Mouse (Mus musculus) left cerebral cortex, adult 9 months (tissue): Measurements from ENCODE around the gene Prox1.

Experiments
- DNase-seq, 2 experiments: peaks; one replicate each; pipeline ENCODE4 v3.0.0; 2022; ENCODE audit warnings: low spot score in 2 of 2

The Prox1 gene

DNA sequence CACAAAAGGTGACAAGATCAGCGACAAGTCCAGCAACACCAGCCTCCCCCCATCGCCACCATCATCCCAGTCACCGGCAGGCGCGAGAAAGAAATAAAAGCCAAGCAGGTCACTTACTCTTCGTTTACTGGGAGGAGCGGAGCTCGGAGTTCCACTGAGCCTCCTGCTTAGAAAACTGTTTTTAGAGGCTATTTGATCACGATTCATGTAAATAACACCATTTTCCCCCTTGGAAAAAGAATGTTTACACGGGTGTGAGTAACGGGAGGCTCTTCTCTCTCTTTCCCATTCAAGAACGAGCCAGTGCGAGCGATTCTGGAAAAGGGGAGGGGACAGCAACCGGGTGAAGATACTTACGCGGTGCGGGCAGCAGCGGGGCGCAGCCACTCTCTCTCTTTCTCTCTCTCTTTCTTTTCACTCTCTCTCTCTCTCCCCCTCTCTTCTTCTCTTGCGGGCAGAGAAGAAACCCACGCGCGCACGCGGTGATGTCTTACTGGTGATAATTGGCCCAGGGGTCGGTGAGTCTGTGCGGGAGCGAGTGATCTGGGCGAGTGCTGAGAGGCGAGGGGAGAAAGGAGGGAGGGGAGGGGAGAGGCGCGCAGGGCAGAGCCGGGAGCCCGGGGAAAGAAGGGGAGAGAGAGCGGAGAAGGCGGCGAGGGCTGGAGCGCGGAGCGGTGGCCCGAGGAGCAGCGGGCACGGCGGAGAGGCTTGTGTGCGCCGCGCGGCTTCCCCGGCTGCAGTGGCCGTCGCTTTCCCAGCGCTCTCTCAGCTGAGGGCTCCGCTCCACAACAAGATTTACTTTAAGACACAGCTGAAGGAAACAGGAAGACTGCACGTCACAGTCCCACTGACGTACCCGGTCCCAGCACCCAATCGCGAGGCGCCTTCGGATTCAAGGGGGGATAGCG is at the start of gene Prox1:
Prox1 (minus strand) TSS at position 804 of the 908 bp plus-strand sequence.
- peak; percentile 19 to 55 for DNase-seq

DNA sequence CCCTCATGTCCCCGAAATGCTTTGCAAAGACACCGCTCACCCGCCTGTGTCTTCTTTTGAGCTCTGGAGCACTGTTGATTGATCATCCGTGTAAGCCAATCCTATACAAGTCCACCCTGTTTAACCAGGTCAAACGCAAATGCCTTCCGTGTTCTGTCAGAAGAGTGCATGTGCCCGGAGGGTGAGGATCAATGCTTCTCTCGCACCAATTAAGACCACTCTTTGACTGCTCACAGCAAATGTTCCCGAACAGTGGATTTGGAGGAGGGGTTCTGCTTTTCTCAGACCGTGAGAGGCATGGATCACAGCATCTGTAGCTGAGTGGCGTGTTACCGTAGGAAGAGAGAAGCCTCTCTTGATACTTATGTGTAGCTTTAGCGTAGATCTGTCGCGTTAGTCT is 46.1 kb upstream of the Prox1 start:
- DNase-seq: no peak

DNA sequence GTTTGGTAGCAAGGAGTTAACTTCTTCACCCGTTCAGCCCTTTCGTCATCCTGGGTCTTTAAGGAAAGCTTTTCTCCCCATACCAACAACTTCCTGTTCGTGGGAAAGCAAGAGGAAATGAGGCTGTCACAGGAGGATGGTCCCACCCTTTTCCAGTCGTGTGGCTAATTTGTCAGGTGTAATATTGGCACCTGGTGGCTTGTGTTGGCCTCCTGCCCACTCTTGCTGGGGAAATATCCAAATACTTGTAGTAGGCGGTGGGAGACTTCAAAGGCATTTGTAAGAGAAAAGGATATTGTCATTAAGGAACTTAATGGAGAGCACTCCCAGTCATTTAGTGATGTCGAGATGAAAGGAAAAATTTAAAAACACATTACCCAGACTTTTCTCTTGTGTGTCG is 44.1 kb upstream of the Prox1 start:
- no peak for DNase-seq

DNA sequence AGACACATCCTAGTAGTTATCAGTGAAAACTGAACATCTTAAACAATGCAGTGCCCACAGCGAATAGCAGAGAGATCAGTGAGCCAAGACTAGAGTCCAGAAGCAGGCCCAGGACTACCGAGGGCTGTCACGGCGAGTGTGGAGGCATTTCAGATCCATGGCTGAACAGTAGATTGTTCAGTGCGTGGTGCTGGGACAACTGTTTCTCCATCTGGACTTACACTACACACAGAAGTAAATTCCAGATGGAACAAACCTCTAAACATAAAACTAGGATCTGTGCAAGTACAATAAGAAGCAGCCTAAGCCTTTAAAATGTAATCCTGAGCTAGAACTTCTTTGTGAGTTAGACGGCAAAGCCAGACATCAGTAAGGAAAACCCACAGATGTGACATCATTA is 42.7 kb upstream of the Prox1 start:
- peak in 1 of 2 experiments; percentile 49 for DNase-seq

DNA sequence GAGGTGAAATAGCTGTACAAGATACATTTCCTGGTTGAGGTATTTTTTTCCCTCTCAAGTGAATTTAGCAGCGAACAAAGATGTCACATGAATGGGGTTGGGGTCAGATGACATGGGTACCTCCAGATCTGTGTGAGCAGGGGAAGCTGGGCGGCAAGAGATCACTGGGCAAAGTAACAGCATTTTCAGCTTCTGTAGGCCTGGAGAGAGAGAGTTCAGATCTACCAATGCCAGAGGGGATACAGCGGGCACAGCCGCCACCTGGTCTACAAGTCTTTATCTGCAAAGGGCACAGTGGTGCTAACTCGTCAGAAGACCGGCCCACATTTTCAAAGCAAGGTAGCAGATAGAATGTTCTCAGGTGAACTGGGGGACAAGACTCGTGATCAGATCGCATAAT is 36.7 kb upstream of the Prox1 start:
- no peak for DNase-seq

DNA sequence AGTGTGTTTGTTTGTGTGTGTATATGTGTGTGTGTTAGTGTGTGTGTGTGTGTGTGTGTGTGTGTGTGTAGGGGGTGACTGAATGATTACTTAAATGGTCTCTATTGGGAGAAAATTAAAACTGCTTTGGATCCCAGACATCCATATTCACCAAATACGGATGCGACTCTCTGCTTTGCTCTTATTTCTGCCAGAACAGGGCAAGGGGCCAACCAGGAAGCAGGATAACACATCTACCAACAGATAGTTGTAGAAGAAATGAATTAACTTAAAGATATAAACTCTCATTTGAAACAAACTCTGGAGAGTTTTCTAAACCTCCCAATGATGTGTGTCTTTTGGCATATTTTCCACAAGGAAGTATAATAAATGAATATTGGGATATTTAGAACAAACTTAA is 35.2 kb upstream of the Prox1 start:
- no peak for DNase-seq

DNA sequence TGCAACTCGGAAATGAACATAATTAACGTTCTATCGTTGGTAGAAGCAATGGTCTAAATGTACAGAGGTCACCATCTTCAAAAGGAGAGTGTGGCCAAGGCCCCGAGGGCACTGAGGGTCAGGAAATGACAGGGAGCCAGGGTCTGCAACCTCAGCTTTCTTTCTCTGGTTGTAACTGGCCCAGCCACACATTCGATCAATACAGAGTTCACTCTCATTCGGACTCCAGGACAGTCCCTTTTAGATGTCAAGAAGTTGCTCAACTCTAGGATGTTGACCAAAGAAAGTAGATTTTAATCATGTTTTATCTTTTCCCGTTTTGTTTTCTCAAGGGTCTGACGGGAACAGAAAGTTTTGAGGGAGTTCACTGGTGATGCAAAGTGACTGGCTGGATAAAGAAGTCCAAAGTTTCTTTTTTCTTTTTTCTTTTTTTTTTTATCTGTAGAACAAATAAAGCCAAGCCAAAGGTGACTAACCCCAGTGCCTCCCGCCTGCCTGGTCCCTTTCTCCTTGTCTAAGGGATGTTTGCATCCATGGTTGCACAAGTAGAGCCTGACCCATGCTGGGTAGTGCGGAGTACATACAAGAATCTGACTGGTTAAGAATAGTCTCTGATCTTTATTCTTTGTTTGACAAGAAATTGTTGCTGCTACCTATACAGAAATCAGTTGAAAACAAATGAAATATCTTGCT is 34.0 kb upstream of the Prox1 start:
- DNase-seq: no peak

DNA sequence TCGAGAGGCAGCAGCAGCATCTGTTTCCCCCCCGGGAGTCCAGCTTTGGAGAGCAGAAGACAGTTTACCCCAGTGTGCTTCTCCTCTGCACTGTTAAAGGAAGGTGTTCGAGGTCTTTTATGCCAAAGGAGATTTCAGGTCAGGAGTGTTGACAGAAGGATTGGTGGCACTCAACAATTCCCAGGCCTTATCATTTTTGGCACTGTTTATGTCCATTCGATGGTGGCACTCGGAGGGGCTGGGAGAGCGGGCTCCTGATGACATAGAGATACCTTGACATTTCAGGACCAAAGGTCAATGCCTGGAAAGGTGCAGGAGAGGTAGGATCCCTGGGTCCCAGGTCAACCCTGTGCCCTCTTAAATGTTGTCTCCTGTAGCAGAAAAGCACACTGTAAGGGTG is 31.2 kb upstream of the Prox1 start:
- no peak for DNase-seq

DNA sequence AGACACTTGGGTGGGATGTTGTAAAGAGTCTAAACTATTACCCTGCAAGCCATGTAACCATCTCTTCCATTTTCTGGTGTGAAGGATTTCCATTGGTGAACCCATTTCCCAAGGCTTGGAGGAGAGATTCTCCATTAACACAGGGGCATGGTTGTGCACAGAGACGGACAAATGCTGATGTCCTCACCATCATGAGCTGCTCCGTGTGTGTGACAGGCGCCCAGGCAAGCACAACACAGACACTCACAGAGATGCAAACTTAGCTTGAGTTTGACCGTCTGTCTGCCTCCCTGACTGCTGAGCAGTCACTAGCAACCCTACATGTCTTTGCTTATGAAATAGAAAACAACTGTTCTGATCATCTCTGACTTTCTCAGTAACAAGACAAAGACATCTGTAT is 30.5 kb upstream of the Prox1 start:
- no peak for DNase-seq

DNA sequence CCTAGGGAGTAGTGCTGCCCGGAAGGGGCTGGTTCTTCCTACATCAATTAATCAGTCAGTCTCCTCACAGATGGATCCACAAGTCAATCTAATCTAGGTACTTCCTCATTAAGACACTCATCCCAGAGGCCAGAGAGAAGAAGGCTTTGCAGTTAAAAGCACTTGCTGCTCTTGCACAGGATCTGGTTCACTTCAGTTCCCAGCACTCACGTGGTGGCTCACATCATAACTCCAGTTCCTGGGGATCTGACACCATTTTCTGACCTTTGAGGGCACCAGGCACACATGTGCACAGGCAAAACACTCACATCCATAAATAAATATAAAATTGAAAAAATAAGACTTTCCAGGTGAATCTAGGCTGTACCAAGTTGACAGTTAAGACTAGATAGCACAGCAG is 27.7 kb upstream of the Prox1 start:
- DNase-seq: no peak

DNA sequence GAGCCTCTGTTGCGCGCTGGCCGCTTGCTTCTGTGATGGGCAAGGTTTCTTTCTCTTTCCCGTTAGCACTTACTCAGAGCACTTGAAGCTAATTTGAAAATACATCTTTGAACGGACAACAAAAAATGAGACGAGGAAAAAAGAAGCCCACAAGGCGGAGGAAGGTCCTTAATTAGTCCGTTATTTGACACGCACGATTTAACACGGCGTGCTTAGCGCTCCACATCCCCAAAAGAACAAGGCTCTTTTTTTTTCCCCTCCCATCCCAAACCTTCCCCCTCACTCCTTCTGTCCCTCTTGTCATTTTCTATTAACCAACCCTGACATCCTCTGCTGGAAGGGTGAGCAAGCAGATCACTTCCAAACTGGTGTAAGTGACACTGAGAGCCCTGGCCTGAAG is 21.5 kb upstream of the Prox1 start:
- DNase-seq: no peak

DNA sequence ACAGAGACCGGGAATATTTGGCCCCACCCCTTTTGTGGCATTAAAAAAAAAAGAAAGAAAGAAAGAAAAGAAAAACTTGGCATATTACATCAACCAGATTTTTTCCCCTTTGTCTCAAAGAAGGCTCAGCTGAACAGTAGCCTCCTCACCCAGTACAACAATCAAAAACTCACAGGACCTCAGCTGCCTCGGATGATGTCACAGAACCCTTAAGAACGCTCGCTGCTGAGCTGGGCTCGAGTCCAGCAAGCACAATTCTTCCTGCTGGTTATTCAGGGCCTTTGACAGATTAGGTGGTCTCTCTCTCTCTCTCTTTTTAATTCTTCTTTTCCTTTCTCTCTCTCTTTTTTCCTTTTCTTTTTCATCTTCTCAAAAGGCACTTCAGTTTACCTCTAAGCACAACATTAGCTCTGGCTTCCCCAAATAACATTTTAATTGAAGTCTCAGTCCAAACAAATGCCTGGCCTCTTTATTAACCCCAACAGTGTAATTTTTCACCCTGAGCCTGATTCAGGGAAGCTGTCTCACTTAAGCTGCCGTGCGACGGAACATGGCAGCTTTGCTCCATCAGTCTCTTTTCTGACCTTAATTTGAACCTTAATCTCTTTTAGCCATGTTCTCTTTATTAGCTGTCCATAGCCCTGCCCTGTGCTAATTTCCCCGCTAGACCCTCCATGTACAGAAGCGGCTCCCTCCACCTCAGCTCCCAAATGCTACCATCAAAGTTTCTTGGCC is 19.9 kb upstream of the Prox1 start:
- no peak for DNase-seq

DNA sequence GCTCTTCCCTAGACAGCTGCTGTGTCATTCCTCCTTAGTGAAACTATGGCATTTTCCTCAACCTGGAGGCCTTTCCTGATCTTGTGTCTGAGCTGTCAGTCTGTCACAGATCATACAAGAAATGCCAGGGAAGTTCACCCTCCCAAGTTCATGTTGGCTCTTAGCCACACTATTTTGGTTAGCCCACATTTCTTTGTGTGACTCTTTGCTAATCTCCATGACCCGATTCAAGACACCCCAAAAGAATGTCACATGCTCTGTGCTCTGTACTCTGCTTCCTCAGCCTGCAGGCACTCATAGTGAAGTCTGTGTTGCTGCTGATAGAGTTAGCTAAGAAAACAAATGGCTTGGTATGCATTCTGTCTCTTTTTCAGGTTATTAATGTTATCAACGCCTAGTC is 18.6 kb upstream of the Prox1 start:
- DNase-seq: no peak

DNA sequence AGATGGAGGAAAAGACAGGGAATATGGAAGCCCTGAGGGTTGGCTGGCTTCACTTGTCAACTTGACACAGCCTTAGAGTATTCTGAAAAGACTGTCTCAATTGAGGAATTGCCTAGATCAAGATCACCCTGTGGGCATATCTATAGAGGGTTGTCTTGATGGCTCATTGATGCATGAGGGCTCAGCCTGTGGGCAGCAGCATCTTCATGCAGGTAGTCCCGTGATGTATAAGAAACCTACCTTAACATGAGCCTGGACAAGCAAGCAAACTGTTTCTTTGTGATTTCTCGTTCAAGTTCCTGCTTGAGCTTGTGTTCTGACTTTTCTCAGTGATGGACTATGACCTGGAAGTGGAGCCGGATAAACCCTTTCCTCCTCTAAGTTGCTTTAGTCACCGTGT is 15.8 kb upstream of the Prox1 start:
- DNase-seq: no peak

DNA sequence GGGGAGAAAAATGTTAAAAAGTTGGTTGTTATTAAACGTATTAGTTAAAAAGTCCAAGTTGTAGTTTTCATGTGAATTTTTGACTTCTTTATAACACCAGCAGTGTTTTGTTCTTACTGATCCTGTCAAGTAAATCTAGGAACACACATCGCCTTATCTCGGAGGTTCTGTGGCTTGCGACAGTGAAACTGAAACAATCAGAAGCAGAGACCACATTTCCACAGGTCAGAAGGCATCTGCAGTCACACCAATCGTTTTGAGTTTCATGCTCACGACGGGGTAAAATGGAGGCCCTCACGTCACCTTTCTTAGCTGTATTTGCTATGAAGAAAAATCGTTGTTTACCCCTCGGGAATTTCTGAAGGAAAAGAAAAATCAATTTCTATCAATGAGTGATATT is 14.8 kb upstream of the Prox1 start:
- no peak for DNase-seq

DNA sequence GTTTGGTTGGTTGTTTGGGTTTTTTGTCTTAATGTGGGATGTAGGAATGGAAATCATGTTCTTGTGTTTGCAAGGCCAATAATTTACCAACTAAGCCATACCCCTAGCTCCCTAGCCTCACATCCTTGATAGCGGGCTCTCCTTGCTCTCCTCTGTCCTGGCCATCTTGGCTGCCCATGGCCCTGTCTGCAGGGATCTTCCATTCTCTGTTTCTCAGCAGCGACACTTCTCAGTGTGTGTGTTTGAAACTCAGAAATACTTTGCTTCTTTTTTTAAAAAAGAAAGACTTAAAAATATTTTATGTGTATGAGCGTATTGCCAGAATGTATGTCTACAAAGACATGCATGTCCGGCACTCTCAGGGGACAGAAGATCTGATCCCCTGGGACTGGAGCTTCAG is 13.1 kb upstream of the Prox1 start:
- DNase-seq: no peak

DNA sequence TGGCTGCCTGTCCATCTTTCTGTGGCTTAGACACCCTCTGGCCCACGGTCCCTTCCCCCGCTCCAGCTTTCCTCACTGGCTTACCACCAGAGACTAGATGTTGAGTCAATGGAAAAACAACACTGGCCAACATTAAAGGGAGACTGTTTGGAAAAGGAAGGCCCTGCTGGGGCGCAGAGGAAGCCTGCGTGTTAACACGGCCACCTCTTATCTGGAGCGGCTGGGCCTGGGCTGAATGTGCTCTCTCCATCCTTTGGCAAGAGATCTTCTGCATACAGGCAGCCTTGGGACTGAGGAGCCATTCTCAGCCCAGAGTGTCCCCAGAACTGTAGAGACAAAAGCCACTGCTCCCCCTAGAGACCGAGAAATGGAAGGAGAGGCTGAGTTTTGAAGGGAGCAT is 11.3 kb upstream of the Prox1 start:
- no peak for DNase-seq

DNA sequence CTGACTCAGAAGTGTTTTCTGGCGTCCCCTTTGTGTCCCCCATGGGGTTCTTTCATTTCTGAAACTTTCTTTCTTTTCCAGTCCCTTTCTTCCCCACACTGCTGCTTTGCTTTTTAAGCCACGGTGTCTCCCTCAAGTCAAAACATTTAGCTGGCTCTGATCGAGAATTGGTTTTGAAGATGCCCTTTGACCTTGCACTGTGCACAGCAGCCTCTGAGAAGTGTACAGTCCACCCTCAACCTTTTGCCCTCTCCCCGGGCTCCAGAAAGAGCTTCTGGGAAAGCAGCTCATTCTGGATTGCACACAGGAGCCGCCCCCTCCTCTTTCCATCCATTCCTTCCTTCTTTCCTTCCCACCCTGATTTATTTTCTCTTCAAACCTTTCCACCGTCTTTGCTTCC is 10.3 kb upstream of the Prox1 start:
- no peak for DNase-seq

DNA sequence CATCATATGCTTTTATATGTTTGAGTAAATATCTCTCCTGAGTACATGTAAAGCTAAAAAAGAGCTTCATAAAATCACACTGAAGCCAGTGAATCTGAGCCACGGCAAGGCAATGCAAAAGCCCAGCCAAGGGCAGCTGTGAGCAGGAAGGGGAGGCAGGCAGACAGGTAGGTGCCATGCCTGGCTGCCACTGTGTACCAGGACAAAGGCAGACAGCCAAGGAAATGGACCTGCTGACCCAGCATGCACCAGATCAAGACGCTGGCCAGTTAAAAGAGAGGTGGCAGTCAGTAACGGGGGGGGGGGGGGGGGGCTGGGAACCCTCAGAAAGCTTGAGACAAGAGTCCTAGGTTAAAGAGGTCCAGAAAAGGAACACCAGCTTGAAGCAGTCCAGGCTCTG is 6.4 kb upstream of the Prox1 start:
- DNase-seq: no peak

DNA sequence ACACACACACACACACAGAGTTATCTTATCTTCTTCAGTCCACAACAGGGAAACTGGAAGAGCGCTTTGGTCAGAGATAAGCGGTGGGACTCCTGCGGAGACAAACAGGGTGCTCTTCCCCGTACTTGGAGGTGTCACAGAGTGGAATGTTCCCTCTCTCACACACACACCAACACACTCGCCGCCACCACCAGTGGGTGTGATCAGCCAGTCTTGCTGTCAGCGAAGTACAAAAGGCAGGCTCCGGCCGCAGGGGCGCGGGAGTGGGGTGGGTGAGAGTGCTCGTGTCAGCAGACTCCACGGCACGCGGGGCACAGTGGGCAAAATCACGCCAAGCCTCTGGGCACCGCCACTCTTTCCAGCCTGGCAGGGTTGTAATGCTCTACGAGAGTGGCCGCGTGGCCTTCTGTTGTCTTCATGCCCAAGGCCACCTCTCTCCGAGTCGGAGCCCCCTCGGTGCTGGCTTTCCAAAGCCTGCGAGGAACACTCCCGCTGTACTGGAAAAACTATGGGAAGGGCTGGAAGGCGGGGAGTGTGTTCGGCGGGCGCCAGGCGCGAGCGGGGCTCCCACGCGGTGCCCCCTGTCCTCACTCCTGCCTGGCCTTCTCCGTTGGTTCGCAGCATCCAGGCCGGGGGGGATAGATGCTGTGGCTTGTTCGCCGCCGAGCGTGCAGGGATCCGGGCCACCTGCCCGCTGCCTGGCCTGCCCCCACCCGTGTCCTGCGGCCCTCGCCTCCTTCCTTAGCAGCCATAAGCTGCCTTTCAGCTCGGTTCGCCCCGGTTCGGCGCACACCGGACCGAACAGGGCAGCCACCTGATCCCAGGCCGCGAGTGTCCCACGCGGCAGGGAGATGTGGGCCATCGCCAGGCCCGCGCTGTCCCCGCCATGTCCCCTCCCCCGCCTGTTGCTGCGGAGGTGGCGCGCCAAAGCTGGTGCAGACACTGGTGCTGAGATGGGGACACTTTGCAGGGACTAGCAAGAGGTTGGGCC is 4.5 kb upstream of the Prox1 start:
- no peak for DNase-seq

DNA sequence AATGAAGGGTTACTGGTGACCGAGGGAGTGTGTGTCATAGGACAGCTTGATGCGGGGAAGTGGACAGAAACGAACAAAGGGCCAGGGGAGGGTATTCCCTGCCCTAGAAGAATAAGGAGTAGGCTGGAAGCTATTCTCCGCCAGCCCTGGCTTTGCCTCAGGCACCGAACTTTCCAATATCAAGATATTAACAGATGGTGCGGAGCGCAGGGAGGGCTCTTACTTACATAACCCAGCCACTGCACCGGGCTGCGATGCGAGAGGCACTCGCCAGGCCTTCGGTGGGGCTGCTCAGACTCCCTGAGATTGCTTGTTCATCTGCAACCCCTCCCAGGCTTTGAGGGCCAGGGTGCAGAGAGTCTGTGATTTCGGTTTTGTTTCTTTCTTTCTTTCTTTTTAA is 3.7 kb upstream of the Prox1 start:
- no peak for DNase-seq
